Mouse (Mus musculus) neural tube, embryonic 13.5 days (tissue): ENCODE measurements around the gene Gbp2b. TPM values are rescaled to one million over a fixed set of nuclear protein-coding genes. Genes with fewer than 3 reads are reported as not detected.
"Not testable (repeated sequence)": the region's sequence is repeated elsewhere in the genome, so short reads cannot be mapped to it uniquely, and the experiment has no call there.

ENCODE experiments used
- ATAC-seq: fragments of 200-750 bp; cut with Nextera tagmentation; 2 replicates; pipeline ENCODE4 v1.8.0; 2017; ENCODE audit warnings: low read depth, mild to moderate bottlenecking, moderate TSS enrichment, moderate library complexity
- H3K27ac ChIP-seq: fragments of 300-500 bp; sonication (generic); replicated peaks from 2 replicates; pipeline ENCODE4 v1.5.1; 2015; ENCODE audit warnings: moderate library complexity, mild to moderate bottlenecking, inconsistent platforms
- H3K27me3 ChIP-seq: fragments of 300-500 bp; sonication (generic); 2 replicates; pipeline ENCODE4 v1.6.1; 2015; ENCODE audit warnings: mild to moderate bottlenecking, inconsistent platforms
- H3K36me3 ChIP-seq: fragments of 300-500 bp; sonication (generic); 2 replicates; pipeline ENCODE4 v1.6.1; 2015; ENCODE audit warnings: mild to moderate bottlenecking, inconsistent platforms
- H3K4me1 ChIP-seq: fragments of 300-500 bp; sonication (generic); replicated peaks from 2 replicates; pipeline ENCODE4 v1.6.1; 2015; ENCODE audit warnings: inconsistent platforms
- H3K4me2 ChIP-seq: fragments of 300-500 bp; sonication (generic); 2 replicates; pipeline ENCODE4 v1.6.1; 2015; ENCODE audit warnings: inconsistent platforms, mild to moderate bottlenecking, moderate library complexity
- H3K4me3 ChIP-seq: fragments of 300-500 bp; sonication (generic); 2 replicates; pipeline ENCODE4 v1.5.1; 2015; ENCODE audit warnings: mild to moderate bottlenecking, inconsistent platforms
- H3K9ac ChIP-seq: fragments of 300-500 bp; sonication (generic); 2 replicates; pipeline ENCODE4 v1.6.1; 2015; ENCODE audit warnings: moderate library complexity, mild to moderate bottlenecking, inconsistent platforms
- H3K9me3 ChIP-seq: fragments of 300-500 bp; sonication (generic); 2 replicates; pipeline ENCODE4 v1.6.1; 2016; ENCODE audit warnings: inconsistent platforms
- WGBS: fragments of 180-500 bp; shearing (Covaris S2); methylation state at CpG from one replicate; pipeline ENCODE4 v1.1.7; 2015; 5-methylcytosine and 5-hydroxymethylcytosine counted together
- polyA plus RNA-seq: library from polyadenylated mRNA; unstranded; fragments of >200 nt; fragmentation: Nextera tagmentation; extraction: Ambion mirVana; gene quantifications from 2 replicates; pipeline ENCODE4 v1.2.1, GENCODE M21; 2015

Gbp2b gene
- not detected in 2 replicates for polyA plus RNA-seq

GRCm38 (mm10) chr3:142594547-142594946 is at the start of gene Gbp2b:
Gene Gbp2b, plus strand, starts transcription at chr3:142594847.
- Histone ChIP-seq H3K4me2 (no peak within 1 kb of the TSS), H3K4me3 (no peak within 1 kb of the TSS), H3K9me3 (no peaks in the 10 kb centered on the region), H3K27ac (no peak within 1 kb of the TSS), H3K27me3 (no peaks in the 10 kb centered on the region), H3K4me1 (no peaks in the 10 kb centered on the region), H3K36me3 (no peaks in the 10 kb centered on the region), H3K9ac (no peak within 1 kb of the TSS)
- WGBS: 37% methylated on average over 1 of the region's 1 CpGs
- no peak for ATAC-seq

GRCm38 (mm10) chr3:142546690-142547089 is 48.0 kb upstream of the Gbp2b start:
- no peak for ATAC-seq
- WGBS: 78% methylated on average over 3 of the region's 3 CpGs
- Histone ChIP-seq H3K4me1 (no peaks in the 10 kb centered on the region), H3K9me3 (no peaks in the 10 kb centered on the region), H3K36me3 (no peaks in the 10 kb centered on the region), H3K27me3 (no peaks in the 10 kb centered on the region), H3K27ac (no peak overlapping the region), H3K9ac (no peak overlapping the region), H3K4me3 (no peak overlapping the region), H3K4me2 (no peak overlapping the region)

- Histone ChIP-seq H3K27ac (no peak overlapping the region), H3K9ac (no peak overlapping the region), H3K4me1 (no peaks in the 10 kb centered on the region), H3K4me3 (no peak overlapping the region), H3K36me3 (no peaks in the 10 kb centered on the region), H3K9me3 (no peaks in the 10 kb centered on the region), H3K4me2 (no peak overlapping the region), H3K27me3 (no peaks in the 10 kb centered on the region)
- no peak for ATAC-seq
- WGBS: 89% methylated on average over 3 of the region's 3 CpGs
Measured at GRCm38 (mm10) chr3:142550052-142550676, 44.5 kb upstream of the Gbp2b start.

GRCm38 (mm10) chr3:142554601-142555000 is 40.0 kb upstream of the Gbp2b start:
- Histone ChIP-seq H3K4me2 (no peak overlapping the region), H3K27me3 (no peaks in the 10 kb centered on the region), H3K36me3 (no peaks in the 10 kb centered on the region), H3K4me3 (no peak overlapping the region), H3K27ac (no peak overlapping the region), H3K9ac (no peak overlapping the region), H3K9me3 (no peaks in the 10 kb centered on the region), H3K4me1 (no peaks in the 10 kb centered on the region)
- no peak for ATAC-seq
- 77% methylated on average over 1 of the region's 1 CpGs for WGBS

- Histone ChIP-seq H3K9me3 (no peaks in the 10 kb centered on the region), H3K36me3 (no peaks in the 10 kb centered on the region), H3K9ac (no peak overlapping the region), H3K4me3 (no peak overlapping the region), H3K4me1 (peaks cover 9% of the 10 kb centered on the region; the same call in 1 of the 2 replicates), H3K27me3 (no peaks in the 10 kb centered on the region), H3K27ac (no peak overlapping the region), H3K4me2 (no peak overlapping the region)
- no peak for ATAC-seq
- WGBS: 89% methylated on average over 11 of the region's 11 CpGs
Measured at GRCm38 (mm10) chr3:142555623-142556022, 39.0 kb upstream of the Gbp2b start.

- H3K27me3 ChIP-seq: no peaks in the 10 kb centered on the region
- H3K36me3 ChIP-seq: no peaks in the 10 kb centered on the region
- peak within 1 kb of the TSS; percentile 25 for H3K4me3 ChIP-seq
- peak within 1 kb of the TSS; percentile 46 for H3K4me2 ChIP-seq
- 0 out of 2 replicates have a peak within 1 kb of the TSS, but pooled peaks have one; percentile 31 for H3K9ac ChIP-seq
- H3K4me1 ChIP-seq: peaks cover 10% of the 10 kb centered on the region; the same call in 1 of the 2 replicates
- 30% methylated on average over 3 of the region's 3 CpGs for WGBS
- no peak for ATAC-seq
- no peak within 1 kb of the TSS for H3K27ac ChIP-seq
- no peaks in the 10 kb centered on the region for H3K9me3 ChIP-seq
Measured at GRCm38 (mm10) chr3:142559632-142560228, 34.9 kb upstream of the Gbp2b start, which contains the start of gene Gbp3. Gene Gbp3, plus strand, starts transcription at chr3:142560026.

- Histone ChIP-seq H3K4me2 (peak overlapping the region; percentile 46), H3K9ac (0 out of 2 replicates have a peak overlapping the region, but pooled peaks have one; percentile 31)
- WGBS: 22% methylated on average over 12 of the region's 12 CpGs
Measured at GRCm38 (mm10) chr3:142560296-142560948, 34.2 kb upstream of the Gbp2b start.

GRCm38 (mm10) chr3:142561045-142561646 is 33.5 kb upstream of the Gbp2b start:
- Histone ChIP-seq H3K4me1 (peaks cover 10% of the 10 kb centered on the region; the same call in 1 of the 2 replicates), H3K9me3 (no peaks in the 10 kb centered on the region), H3K36me3 (no peaks in the 10 kb centered on the region), H3K27ac (no peak overlapping the region), H3K4me2 (no peak overlapping the region), H3K27me3 (no peaks in the 10 kb centered on the region), H3K4me3 (no peak overlapping the region), H3K9ac (no peak overlapping the region)
- WGBS: 88% methylated on average over 14 of the region's 14 CpGs
- ATAC-seq: no peak

More at GRCm38 (mm10) chr3:142560296-142560948, 34.2 kb upstream of the Gbp2b start:
- ATAC-seq: peak; percentile 77
- Histone ChIP-seq H3K9me3 (no peaks in the 10 kb centered on the region), H3K4me3 (peak overlapping the region; percentile 25), H3K4me1 (peaks cover 10% of the 10 kb centered on the region; the same call in 1 of the 2 replicates), H3K27ac (no peak overlapping the region), H3K27me3 (no peaks in the 10 kb centered on the region), H3K36me3 (no peaks in the 10 kb centered on the region)

GRCm38 (mm10) chr3:142561666-142562065 is 33.0 kb upstream of the Gbp2b start:
- ATAC-seq: no peak
- Histone ChIP-seq H3K4me3 (no peak overlapping the region), H3K9me3 (no peaks in the 10 kb centered on the region), H3K4me1 (peaks cover 10% of the 10 kb centered on the region; the same call in 1 of the 2 replicates), H3K36me3 (no peaks in the 10 kb centered on the region), H3K9ac (no peak overlapping the region), H3K4me2 (no peak overlapping the region), H3K27me3 (no peaks in the 10 kb centered on the region), H3K27ac (no peak overlapping the region)
- WGBS: 81% methylated on average over 7 of the region's 7 CpGs

GRCm38 (mm10) chr3:142567490-142567889 is 27.2 kb upstream of the Gbp2b start:
- H3K27me3 ChIP-seq, H3K4me2 ChIP-seq, H3K36me3 ChIP-seq, H3K4me1 ChIP-seq, H3K9me3 ChIP-seq, H3K27ac ChIP-seq, H3K4me3 ChIP-seq, H3K9ac ChIP-seq, ATAC-seq: not testable (repeated sequence)
- 72% methylated on average over 5 of the region's 5 CpGs for WGBS

- Histone ChIP-seq H3K4me1 (no peaks in the 10 kb centered on the region), H3K27ac (no peak overlapping the region), H3K27me3 (no peaks in the 10 kb centered on the region), H3K4me3 (no peak overlapping the region), H3K9ac (no peak overlapping the region), H3K4me2 (no peak overlapping the region), H3K9me3 (no peaks in the 10 kb centered on the region), H3K36me3 (no peaks in the 10 kb centered on the region)
- no peak for ATAC-seq
- 86% methylated on average over 4 of the region's 4 CpGs for WGBS
Measured at GRCm38 (mm10) chr3:142570738-142571137, 23.9 kb upstream of the Gbp2b start.

- Histone ChIP-seq H3K4me3 (no peak overlapping the region), H3K36me3 (no peaks in the 10 kb centered on the region), H3K4me1 (no peaks in the 10 kb centered on the region), H3K9ac (no peak overlapping the region), H3K27ac (no peak overlapping the region), H3K9me3 (no peaks in the 10 kb centered on the region), H3K4me2 (no peak overlapping the region), H3K27me3 (no peaks in the 10 kb centered on the region)
- 88% methylated on average over 3 of the region's 3 CpGs for WGBS
- no peak for ATAC-seq
Measured at GRCm38 (mm10) chr3:142577108-142577507, 17.5 kb upstream of the Gbp2b start.
